Mouse (Mus musculus) ES-E14 (cell line): ENCODE data around the gene Fitm2.
"Not testable (repeated sequence)": the region's sequence is repeated elsewhere in the genome, so short reads cannot be mapped to it uniquely, and the experiment has no call there.

Source experiments
- CHD2 ChIP-seq: IDR thresholded peaks from 2 replicates; pipeline ENCODE4 v1.6.1; 2014; ENCODE audit warnings: mild to moderate bottlenecking, low read depth, low read length, inconsistent platforms
- HCFC1 ChIP-seq: IDR thresholded peaks from 2 replicates; pipeline ENCODE4 v1.6.1; 2012; ENCODE audit warnings: low read length, inconsistent platforms, borderline replicate concordance; ENCODE audit not compliant: insufficient read depth
- ZC3H11A ChIP-seq: IDR thresholded peaks from 2 replicates; pipeline ENCODE4 v1.6.1; 2012; ENCODE audit warnings: low read depth, mild to moderate bottlenecking, inconsistent platforms, low read length, borderline replicate concordance
- ZNF384 ChIP-seq: IDR thresholded peaks from 2 replicates; pipeline ENCODE4 v1.6.1; 2012; ENCODE audit warnings: low read depth, low read length, inconsistent platforms

- TF ChIP-seq ZC3H11A, CHD2, ZNF384, HCFC1: not testable (repeated sequence)
These were observed 11.1 kb downstream of the Fitm2 start for GRCm38 (mm10) chr2:163461307-163461706.
